Mouse (Mus musculus): ENCODE results near the gene Tnrc6b.

Gene Tnrc6b

DNA sequence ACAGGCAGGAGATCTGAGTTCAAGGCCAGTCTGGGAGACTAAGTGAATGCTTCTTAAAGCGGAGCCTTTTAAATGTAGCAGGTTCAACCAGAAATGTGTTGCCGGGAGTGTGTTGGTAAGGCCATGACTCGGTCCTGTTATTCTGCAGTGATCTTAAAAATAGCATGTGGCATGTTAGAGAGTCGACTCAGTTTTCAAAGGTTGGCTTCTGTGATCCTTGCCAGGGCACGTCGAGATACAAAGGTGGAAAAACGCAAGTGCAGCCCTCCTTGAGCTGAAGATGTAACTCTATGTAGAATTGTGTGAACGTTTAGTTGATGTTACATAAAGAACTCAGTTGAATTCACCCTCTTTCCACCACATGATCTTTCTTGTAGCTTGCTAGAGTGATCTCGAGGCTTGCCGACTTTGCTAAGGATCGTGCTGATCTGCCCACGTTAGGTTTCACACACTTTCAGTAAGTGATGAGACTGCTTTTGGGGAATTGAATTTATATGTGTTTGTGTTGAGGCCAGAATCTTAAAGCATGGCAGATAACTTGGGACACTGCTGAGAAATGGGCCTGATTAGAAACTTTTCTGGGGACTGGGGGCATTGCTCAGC lies 244.8 kb downstream of the Tnrc6b start:
- DNase-seq (ENCODE audit: low read depth, low spot score), result no peak

DNA sequence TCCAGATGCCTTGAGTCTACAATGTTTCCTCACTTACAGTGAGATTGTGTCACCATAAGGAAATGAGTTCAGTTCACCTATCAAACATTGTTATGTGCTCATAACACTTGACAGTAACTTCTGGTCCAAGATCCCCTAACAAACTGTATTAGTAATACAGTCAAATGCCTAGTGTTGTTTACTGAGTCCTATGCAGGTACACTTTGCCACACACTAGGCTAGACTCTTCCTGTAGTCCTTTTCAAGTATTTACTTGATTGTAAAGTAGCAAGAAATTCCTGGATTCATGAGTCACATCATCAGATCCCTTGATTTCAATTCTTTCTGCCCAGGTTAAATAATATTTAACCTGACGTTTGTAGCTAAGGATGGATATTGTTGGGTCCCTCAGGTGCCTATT lies 258.3 kb downstream of the Tnrc6b start:
- no peak for DNase-seq (ENCODE audit: low read depth, low spot score)

GRCm38 (mm10) chr15:80974311-80974710 lies 263.2 kb downstream of the Tnrc6b start:
- no peak for DNase-seq (ENCODE audit: low read depth, low spot score)

GRCm38 (mm10) chr15:80975666-80976065 lies 264.6 kb downstream of the Tnrc6b start:
- no peak for DNase-seq (ENCODE audit: low read depth, low spot score)

- peak; percentile 91 for DNase-seq (ENCODE audit: low read depth, low spot score)
Observed at GRCm38 (mm10) chr15:80977620-80978334, 266.7 kb downstream of the Tnrc6b start, which contains the start of gene Sgsm3. TSS of gene Sgsm3 (plus strand) at chr15:80977765.

- DNase-seq (ENCODE audit: low read depth, low spot score), result no peak
Observed at GRCm38 (mm10) chr15:80979611-80980010, 268.5 kb downstream of the Tnrc6b start.

GRCm38 (mm10) chr15:80981176-80981575 lies 270.1 kb downstream of the Tnrc6b start:
- DNase-seq (ENCODE audit: low read depth, low spot score), result no peak

DNA sequence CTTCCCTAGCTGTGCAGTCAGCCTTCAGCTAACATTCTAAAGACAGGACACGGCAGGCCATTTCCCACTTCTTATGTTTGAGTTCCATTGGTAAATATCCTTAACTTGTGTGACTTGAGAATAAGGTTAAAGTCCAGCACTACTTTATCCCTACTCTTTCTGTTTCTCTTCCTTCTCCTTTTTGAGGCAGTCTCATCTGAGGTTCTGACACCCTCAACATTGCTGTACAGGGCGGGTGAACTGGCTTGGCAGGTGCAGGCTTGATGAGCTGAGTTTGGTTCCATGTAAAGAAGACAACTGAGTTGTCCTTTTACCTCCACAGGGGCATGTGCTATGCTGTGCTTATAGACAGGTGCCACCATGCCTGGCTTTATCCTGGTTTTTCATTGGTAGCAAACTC lies 272.2 kb downstream of the Tnrc6b start:
- no peak for DNase-seq (ENCODE audit: low read depth, low spot score)

DNA sequence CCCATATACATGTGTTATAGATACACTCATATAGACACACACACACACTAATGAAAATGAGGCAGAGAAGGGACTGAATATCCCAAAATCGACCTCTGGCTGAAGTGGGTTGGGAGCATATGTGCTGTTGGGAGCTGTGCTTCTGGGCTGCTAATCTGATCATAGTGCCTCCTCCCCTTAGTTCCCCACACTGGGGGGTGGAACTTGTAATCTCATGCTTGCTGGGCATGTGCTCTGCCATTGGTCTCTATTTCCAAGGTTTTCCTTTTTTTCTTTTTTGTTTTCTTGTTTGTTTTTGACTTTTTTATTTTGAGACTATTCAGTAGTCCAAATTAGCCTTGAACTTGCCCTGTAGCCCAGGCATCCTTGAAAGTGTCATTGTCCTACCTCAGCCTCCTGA lies 277.2 kb downstream of the Tnrc6b start:
- no peak for DNase-seq (ENCODE audit: low read depth, low spot score)

DNA sequence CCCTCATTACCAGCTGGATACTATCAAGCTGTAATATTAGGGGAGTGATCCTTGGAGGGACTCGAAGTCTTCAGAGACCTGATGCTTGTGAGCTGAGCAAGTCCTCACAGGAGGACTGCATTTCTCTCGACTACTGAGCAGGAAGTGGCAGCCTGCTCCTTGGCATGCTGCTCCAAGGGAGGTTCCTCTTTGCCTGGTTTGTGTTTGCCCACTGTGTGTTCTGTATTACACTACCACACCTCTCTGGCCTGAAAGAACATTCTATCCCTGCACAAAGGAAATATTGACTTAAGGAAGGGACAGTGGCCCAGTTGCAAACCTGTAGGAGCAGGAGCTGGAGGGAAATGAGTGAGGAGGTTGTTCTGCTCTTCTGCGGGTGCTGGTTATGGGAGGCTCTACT lies 278.6 kb downstream of the Tnrc6b start:
- DNase-seq (ENCODE audit: low read depth, low spot score), result no peak

Data from ES-CJ7 (cell line).